Mouse (Mus musculus) thymus, postnatal 4 days (tissue): ENCODE data around the gene Hoxd8.

Experiments used
- DNase-seq: peaks from one replicate; pipeline ENCODE4 v3.0.0; 2021

The Hoxd8 gene

GRCm38 (mm10) chr2:74753175-74753523, 48.7 kb downstream of the Hoxd8 start:
- no peak for DNase-seq

- no peak for DNase-seq
These were observed 49.3 kb downstream of the Hoxd8 start for GRCm38 (mm10) chr2:74753711-74754110.
